Mouse (Mus musculus): ENCODE data around the gene Pcbp1. TPM values are rescaled to one million over a fixed set of nuclear protein-coding genes. Genes with fewer than 3 reads are reported as not detected.
A peak's percentile ranks its signal among the peaks of the same experiment; 100 is the strongest.

Pcbp1 gene
- total and polyA plus RNA-seq, 3 experiments = 68.9 to 337 (median 73.0) TPM

GRCm38 (mm10) chr6:86547880-86548367 is 21.8 kb upstream of the Pcbp1 start (continued):
- TF ChIP-seq CHD2 (IDR thresholded peaks at IDR 0.05; ENCODE audit: low read length) = 0 out of 2 replicates have a peak, but pooled peaks have one; percentile 30
- no peak for TF ChIP-seq ZMIZ1 (IDR thresholded peaks at IDR 0.05; ENCODE audit: low read depth, low read length)
- no peak for TF ChIP-seq POLR2A (IDR thresholded peaks at IDR 0.05; ENCODE audit: low read depth, low read length)
- peak in 1 of 2 experiments; percentile 42; a peak in 2 of 4 replicates for TF ChIP-seq CTCF (conservative IDR thresholded peaks at IDR 0.05 in 1 of 2, IDR thresholded peaks at IDR 0.05 in 1 of 2; ENCODE audit: low read depth in 2 of 2, low read length in 2 of 2)
- TF ChIP-seq PAX5 (IDR thresholded peaks at IDR 0.05; ENCODE audit: low read length) = no peak
- no peak for TF ChIP-seq MAFK (IDR thresholded peaks at IDR 0.05; ENCODE audit: insufficient replicate concordance, low read length)
- TF ChIP-seq RAD21 (IDR thresholded peaks at IDR 0.05; ENCODE audit: low read depth, low read length) = peak; percentile 26
- TF ChIP-seq MAX (IDR thresholded peaks at IDR 0.05; ENCODE audit: low read length) = no peak
- TF ChIP-seq MAZ (IDR thresholded peaks at IDR 0.05; ENCODE audit: low read depth, low read length) = no peak
- TF ChIP-seq JUND (conservative IDR thresholded peaks at IDR 0.05; ENCODE audit: low read depth, low read length) = no peak
- TF ChIP-seq SMC3 (IDR thresholded peaks at IDR 0.05; ENCODE audit: low read depth, low read length) = 0 out of 2 replicates have a peak, but pooled peaks have one; percentile 25
- peak; percentile 67 for TF ChIP-seq MXI1 (IDR thresholded peaks at IDR 0.05; ENCODE audit: low read depth, low read length)
- no peak for TF ChIP-seq CHD1 (IDR thresholded peaks at IDR 0.05; ENCODE audit: low read depth, low read length)
- peak; percentile 100 for TF ChIP-seq ETS1 (conservative IDR thresholded peaks at IDR 0.05; ENCODE audit: low read depth, low read length)
- TF ChIP-seq RCOR1 (conservative IDR thresholded peaks at IDR 0.05; ENCODE audit: low read depth, low read length) = peak; percentile 66; the same call in 1 of the 2 replicates
- no peak for TF ChIP-seq NELFE (IDR thresholded peaks at IDR 0.05; ENCODE audit: low read depth, low read length)

GRCm38 (mm10) chr6:86547228-86547755 is 21.2 kb upstream of the Pcbp1 start:
- Histone ChIP-seq H3K4me3 (replicated peaks in 1 of 3; ENCODE audit: low read depth in 2 of 3, low read length in 2 of 3, poor library complexity in 1 of 3) (no peak overlapping the region), H3K4me1 (ENCODE audit: control insufficient read depth in 1 of 2, insufficient read depth in 2 of 2) (peaks cover 0 to 21% of the 10 kb centered on the region in 2 experiments; a peak in 2 of 4 replicates), H3K27me3 (replicated peaks) (no peaks in the 10 kb centered on the region), H3K36me3 (replicated peaks in 1 of 2; ENCODE audit: control insufficient read depth in 1 of 2, insufficient read depth in 1 of 2, low read length in 1 of 2) (peaks cover 20 to 65% of the 10 kb centered on the region in 2 experiments), H3K9me3 (replicated peaks; ENCODE audit: low read length) (no peaks in the 10 kb centered on the region), H3K4me2 (ENCODE audit: insufficient read depth, low read depth, poor library complexity, severe bottlenecking) (peak overlapping the region; percentile 39; the same call in 1 of the 2 replicates), H3K9ac (ENCODE audit: insufficient read depth, low read depth) (no peak overlapping the region; the same call in 1 of the 2 replicates), H3K79me2 (replicated peaks; ENCODE audit: control insufficient read depth, extremely low read depth, insufficient read depth, poor library complexity, severe bottlenecking) (no peaks in the 10 kb centered on the region), H3K27ac (ENCODE audit: insufficient read depth, low read depth) (no peak overlapping the region)
- in situ Hi-C loops (cut with MboI; ENCODE audit: low pct_ligation_motif_present, low pct_unique_long_range_greater_than_20kb, low sequenced_read_pairs) = no loop called here
- TF ChIP-seq TBP (conservative IDR thresholded peaks at IDR 0.05; ENCODE audit: low read depth, low read length) (peak; percentile 85), EP300 (IDR thresholded peaks at IDR 0.05; ENCODE audit: low read length) (no peak)
- DNase-seq (ENCODE audit: extremely low read depth) = no peak
- dilution Hi-C loops (cut with MboI; ENCODE audit: extremely low pct_ligation_motif_present, extremely low pct_unique_long_range_greater_than_20kb, low sequenced_read_pairs) = no loop called here

GRCm38 (mm10) chr6:86545236-86545635 is 19.1 kb upstream of the Pcbp1 start:
- Histone ChIP-seq H3K4me1 (ENCODE audit: control insufficient read depth in 1 of 2, insufficient read depth in 2 of 2) (peaks cover 0 to 21% of the 10 kb centered on the region in 2 experiments; a peak in 2 of 4 replicates), H3K27ac (ENCODE audit: insufficient read depth, low read depth) (no peak overlapping the region), H3K9ac (ENCODE audit: insufficient read depth, low read depth) (no peak overlapping the region), H3K36me3 (replicated peaks in 1 of 2; ENCODE audit: control insufficient read depth in 1 of 2, insufficient read depth in 1 of 2, low read length in 1 of 2) (peaks cover 23 to 62% of the 10 kb centered on the region in 2 experiments), H3K4me3 (replicated peaks in 1 of 3; ENCODE audit: low read depth in 2 of 3, low read length in 2 of 3, poor library complexity in 1 of 3) (no peak overlapping the region), H3K79me2 (replicated peaks; ENCODE audit: control insufficient read depth, extremely low read depth, insufficient read depth, poor library complexity, severe bottlenecking) (no peaks in the 10 kb centered on the region), H3K27me3 (replicated peaks) (no peaks in the 10 kb centered on the region), H3K9me3 (replicated peaks; ENCODE audit: low read length) (peaks cover 2% of the 10 kb centered on the region), H3K4me2 (ENCODE audit: insufficient read depth, low read depth, poor library complexity, severe bottlenecking) (no peak overlapping the region)
- dilution Hi-C loops (cut with MboI; ENCODE audit: extremely low pct_ligation_motif_present, extremely low pct_unique_long_range_greater_than_20kb, low sequenced_read_pairs) = no loop called here
- DNase-seq (ENCODE audit: extremely low read depth) = peak; percentile 61
- in situ Hi-C loops (cut with MboI; ENCODE audit: low pct_ligation_motif_present, low pct_unique_long_range_greater_than_20kb, low sequenced_read_pairs) = no loop called here
- TF ChIP-seq TCF12 (IDR thresholded peaks at IDR 0.05; ENCODE audit: low read depth, low read length) (peak; percentile 20; the same call in 1 of the 2 replicates), ZKSCAN1 (IDR thresholded peaks at IDR 0.05; ENCODE audit: borderline replicate concordance, low read depth, low read length) (no peak), NRF1 (IDR thresholded peaks at IDR 0.05; ENCODE audit: low read depth, low read length) (peak; percentile 45; the same call in 1 of the 2 replicates), SMC3 (IDR thresholded peaks at IDR 0.05; ENCODE audit: low read depth, low read length) (peak; percentile 90), MAFK (IDR thresholded peaks at IDR 0.05; ENCODE audit: insufficient replicate concordance, low read length) (no peak), USF1 (IDR thresholded peaks at IDR 0.05; ENCODE audit: low read depth, low read length) (no peak), CTCF (conservative IDR thresholded peaks at IDR 0.05 in 1 of 2, IDR thresholded peaks at IDR 0.05 in 1 of 2; ENCODE audit: low read depth in 2 of 2, low read length in 2 of 2) (peak; percentile 81 to 97), JUND (conservative IDR thresholded peaks at IDR 0.05; ENCODE audit: low read depth, low read length) (0 out of 2 replicates have a peak, but pooled peaks have one; percentile 11), RAD21 (IDR thresholded peaks at IDR 0.05; ENCODE audit: low read depth, low read length) (peak; percentile 96), ZC3H11A (IDR thresholded peaks at IDR 0.05; ENCODE audit: low read depth, low read length) (peak; percentile 79), GABPA (IDR thresholded peaks at IDR 0.05; ENCODE audit: insufficient replicate concordance, low read depth, low read length) (no peak), NELFE (IDR thresholded peaks at IDR 0.05; ENCODE audit: low read depth, low read length) (peak; percentile 57; the same call in 1 of the 2 replicates), IRF4 (IDR thresholded peaks at IDR 0.05; ENCODE audit: low read depth, low read length) (peak; percentile 40; the same call in 1 of the 2 replicates), MYC (IDR thresholded peaks at IDR 0.05; ENCODE audit: low read depth, low read length) (peak; percentile 36; the same call in 1 of the 2 replicates), CHD2 (IDR thresholded peaks at IDR 0.05; ENCODE audit: low read length) (no peak)
